7 mouse cellular contexts compared by ENCODE assay signal in genomic region chr11:58329906-58330275, GRCm38 (mm10). TPM values are rescaled to one million over a fixed set of nuclear protein-coding genes. Genes with fewer than 3 reads are reported as not detected.
DNase-seq lines count a peak whose midpoint lies in the region; ATAC-seq and TF ChIP-seq lines count a peak whose summit lies in the region.

No protein-coding gene starts in this region.

- H3K79me2 ChIP-seq in liver, adult 2 months (ENCODE audit: control insufficient read depth, insufficient read depth, low read length) = peaks cover 20% of the 10 kb centered on the region; the same call in 1 of the 2 replicates

- H3K36me3 ChIP-seq in liver, adult 2 months (ENCODE audit: control insufficient read depth, insufficient read depth, low read length) = no peaks in the 10 kb centered on the region
- H3K36me3 ChIP-seq in embryonic facial prominence, embryonic 13.5 days = peaks cover 43% of the 10 kb centered on the region
- H3K36me3 ChIP-seq in intestine, embryonic 16.5 days (ENCODE audit: control insufficient read depth, insufficient read depth, low read length) = peaks cover 4% of the 10 kb centered on the region; the same call in 1 of the 2 replicates
- peaks cover 12% of the 10 kb centered on the region; the same call in 1 of the 2 replicates for H3K36me3 ChIP-seq in midbrain, postnatal 0 days (ENCODE audit: insufficient read depth, low read length)

- H3K9ac ChIP-seq in liver, adult 2 months (ENCODE audit: low read depth, low read length) = peak overlapping the region; percentile 72
- H3K9ac ChIP-seq in embryonic facial prominence, embryonic 13.5 days = peak overlapping the region; percentile 91
- H3K9ac ChIP-seq in intestine, embryonic 16.5 days (ENCODE audit: low read depth, low read length) = peak overlapping the region; percentile 84
- H3K9ac ChIP-seq in midbrain, postnatal 0 days (replicated peaks; ENCODE audit: low read length, poor library complexity, severe bottlenecking) = peak overlapping the region; percentile 84

- no peak for TF ChIP-seq CTCF in liver, adult 2 months (IDR thresholded peaks at IDR 0.05; ENCODE audit: low read depth, low read length)
- peak; percentile 20 for TF ChIP-seq CTCF in midbrain, postnatal 0 days (IDR thresholded peaks at IDR 0.05)

- H3K4me3 ChIP-seq in liver, adult 2 months (ENCODE audit: insufficient read depth, low read depth, low read length) = peak overlapping the region; percentile 82
- H3K4me3 ChIP-seq in embryonic facial prominence, embryonic 13.5 days = peak overlapping the region; percentile 83
- H3K4me3 ChIP-seq in intestine, embryonic 16.5 days (ENCODE audit: low read length) = peak overlapping the region; percentile 81
- peak overlapping the region; percentile 70 for H3K4me3 ChIP-seq in midbrain, postnatal 0 days (ENCODE audit: low read depth, low read length)

- no peak for TF ChIP-seq POLR2A in liver, adult 2 months (IDR thresholded peaks at IDR 0.05; ENCODE audit: extremely low read depth, insufficient read depth, low read length)

- ATAC-seq in embryonic facial prominence, embryonic 13.5 days (ENCODE audit: insufficient number of reproducible peaks, insufficient read depth, low FRiP score, low TSS enrichment, low read depth) = no peak
- peak; percentile 39 for ATAC-seq in intestine, embryonic 16.5 days
- peak; percentile 38; the same call in 1 of the 2 replicates for ATAC-seq in midbrain, postnatal 0 days (ENCODE audit: low FRiP score)

- peaks cover 13% of the 10 kb centered on the region for H3K4me1 ChIP-seq in liver, adult 2 months (ENCODE audit: control insufficient read depth, insufficient read depth, low read length)
- H3K4me1 ChIP-seq in embryonic facial prominence, embryonic 13.5 days = peaks cover 34% of the 10 kb centered on the region
- peaks cover 21% of the 10 kb centered on the region for H3K4me1 ChIP-seq in intestine, embryonic 16.5 days (ENCODE audit: control insufficient read depth, insufficient read depth, low read length)
- peaks cover 21% of the 10 kb centered on the region for H3K4me1 ChIP-seq in midbrain, postnatal 0 days (ENCODE audit: insufficient read depth, low read length)

- peak overlapping the region; percentile 43 for H3K27ac ChIP-seq in liver, adult 2 months (replicated peaks; ENCODE audit: insufficient read depth, low read depth, low read length)
- H3K27ac ChIP-seq in embryonic facial prominence, embryonic 13.5 days = peak overlapping the region; percentile 80
- H3K27ac ChIP-seq in intestine, embryonic 16.5 days (ENCODE audit: low read length) = peak overlapping the region; percentile 63
- H3K27ac ChIP-seq in midbrain, postnatal 0 days (ENCODE audit: low read depth, low read length) = peak overlapping the region; percentile 77

- WGBS in liver, adult 2 months = 0% methylated on average over 21 of the region's 21 CpGs
- WGBS in embryonic facial prominence, embryonic 13.5 days = under 1% methylated on average over 21 of the region's 21 CpGs
- under 1% methylated on average over 21 of the region's 21 CpGs for WGBS in intestine, embryonic 16.5 days
- 0% methylated on average over 21 of the region's 21 CpGs for WGBS in midbrain, postnatal 0 days

- H3K27me3 ChIP-seq in liver, adult 2 months (ENCODE audit: control insufficient read depth, insufficient read depth, low read length) = no peaks in the 10 kb centered on the region
- H3K27me3 ChIP-seq in embryonic facial prominence, embryonic 13.5 days = no peaks in the 10 kb centered on the region
- no peaks in the 10 kb centered on the region for H3K27me3 ChIP-seq in intestine, embryonic 16.5 days (replicated peaks; ENCODE audit: control insufficient read depth, insufficient read depth, low read length)
- no peaks in the 10 kb centered on the region for H3K27me3 ChIP-seq in midbrain, postnatal 0 days (ENCODE audit: insufficient read depth, low read length)

- no peaks in the 10 kb centered on the region for H3K9me3 ChIP-seq in embryonic facial prominence, embryonic 13.5 days
- H3K9me3 ChIP-seq in intestine, embryonic 16.5 days (ENCODE audit: control insufficient read depth, low read length) = no peaks in the 10 kb centered on the region
- no peaks in the 10 kb centered on the region for H3K9me3 ChIP-seq in midbrain, postnatal 0 days (ENCODE audit: low read length)

- no peak for DNase-seq in liver, adult 2 months (ENCODE audit: extremely low read depth, low read depth, low spot score)
- no peak for DNase-seq in liver
- DNase-seq in midbrain, postnatal 0 days (ENCODE audit: low spot score) = peak; percentile 19
- no peak for DNase-seq in urinary bladder, postnatal 36 days (ENCODE audit: low spot score in 2 of 2)
- no peak for DNase-seq in cerebellum, adult 9-11 months

- H3K4me2 ChIP-seq in embryonic facial prominence, embryonic 13.5 days = peak overlapping the region; percentile 95
- peak overlapping the region; percentile 69 for H3K4me2 ChIP-seq in intestine, embryonic 16.5 days (ENCODE audit: low read depth, low read length)
- peak overlapping the region; percentile 56 for H3K4me2 ChIP-seq in midbrain, postnatal 0 days (ENCODE audit: low read depth, low read length, poor library complexity, severe bottlenecking)

RNA-seq across cellular contexts. Expression of gene Zfp672, which starts 0.2 kb away (rescaled TPM):
- 20.7 and 23.8 TPM in 2 replicates for total RNA-seq in liver, adult 2 months (2014; rRNA removed)
- polyA plus RNA-seq in liver, adult 2 months (2012; rRNA removed) = 14.9 and 18.6 TPM in 2 replicates
- polyA plus RNA-seq in embryonic facial prominence, embryonic 13.5 days (2015; fragmentation: Nextera tagmentation; extraction: Ambion mirVana) = 41.2 and 41.9 TPM in 2 replicates
- 35.4 and 35.5 TPM in 2 replicates for polyA plus RNA-seq in intestine, embryonic 16.5 days (2015; fragmentation: Nextera tagmentation; extraction: Ambion mirVana)
- total RNA-seq in midbrain, postnatal 0 days (2014; rRNA removed) = 38.1 and 42.1 TPM in 2 replicates
- polyA plus RNA-seq in midbrain, postnatal 0 days (2015; fragmentation: Nextera tagmentation; extraction: Ambion mirVana) = 41.1 and 46.9 TPM in 2 replicates

RNA-seq across cellular contexts. Expression of gene Sh3bp5l, which starts 0.6 kb away (rescaled TPM):
- total RNA-seq in liver, adult 2 months (2014; rRNA removed) = 8.9 and 10.3 TPM in 2 replicates
- polyA plus RNA-seq in liver, adult 2 months (2012; rRNA removed) = 15.8 and 19.6 TPM in 2 replicates
- polyA plus RNA-seq in embryonic facial prominence, embryonic 13.5 days (2015; fragmentation: Nextera tagmentation; extraction: Ambion mirVana) = 33.4 and 34.6 TPM in 2 replicates
- 28.3 TPM in 2 replicates for polyA plus RNA-seq in intestine, embryonic 16.5 days (2015; fragmentation: Nextera tagmentation; extraction: Ambion mirVana)
- total RNA-seq in midbrain, postnatal 0 days (2014; rRNA removed) = 44.0 and 53.8 TPM in 2 replicates
- polyA plus RNA-seq in midbrain, postnatal 0 days (2015; fragmentation: Nextera tagmentation; extraction: Ambion mirVana) = 42.4 and 46.3 TPM in 2 replicates

RNA-seq across cellular contexts. Expression of gene Zfp692, which starts 23.0 kb away (rescaled TPM):
- 2.3 and 3.0 TPM in 2 replicates for total RNA-seq in liver, adult 2 months (2014; rRNA removed)
- polyA plus RNA-seq in liver, adult 2 months (2012; rRNA removed) = 5.9 and 8.9 TPM in 2 replicates
- 30.6 and 31.4 TPM in 2 replicates for polyA plus RNA-seq in embryonic facial prominence, embryonic 13.5 days (2015; fragmentation: Nextera tagmentation; extraction: Ambion mirVana)
- 20.7 and 22.0 TPM in 2 replicates for polyA plus RNA-seq in intestine, embryonic 16.5 days (2015; fragmentation: Nextera tagmentation; extraction: Ambion mirVana)
- total RNA-seq in midbrain, postnatal 0 days (2014; rRNA removed) = 24.4 and 26.0 TPM in 2 replicates
- polyA plus RNA-seq in midbrain, postnatal 0 days (2015; fragmentation: Nextera tagmentation; extraction: Ambion mirVana) = 20.1 and 22.6 TPM in 2 replicates

RNA-seq across cellular contexts. Expression of gene Lypd8, which starts 49.0 kb away (rescaled TPM):
- not detected in 2 replicates for total RNA-seq in liver, adult 2 months (2014; rRNA removed)
- polyA plus RNA-seq in liver, adult 2 months (2012; rRNA removed) = 2.6 and 4.0 TPM in 2 replicates
- 1.3 TPM in 1 of 2 replicates, not detected in the other for polyA plus RNA-seq in embryonic facial prominence, embryonic 13.5 days (2015; fragmentation: Nextera tagmentation; extraction: Ambion mirVana)
- polyA plus RNA-seq in intestine, embryonic 16.5 days (2015; fragmentation: Nextera tagmentation; extraction: Ambion mirVana) = 1,405 and 1,451 TPM in 2 replicates
- not detected in 2 replicates for total RNA-seq in midbrain, postnatal 0 days (2014; rRNA removed)
- polyA plus RNA-seq in midbrain, postnatal 0 days (2015; fragmentation: Nextera tagmentation; extraction: Ambion mirVana) = not detected in 2 replicates

RNA-seq across cellular contexts. Expression of gene 4930438A08Rik, which starts 55.3 kb away (rescaled TPM):
- 0.07 TPM in 1 of 2 replicates, not detected in the other for total RNA-seq in liver, adult 2 months (2014; rRNA removed)
- not detected in 2 replicates for polyA plus RNA-seq in liver, adult 2 months (2012; rRNA removed)
- polyA plus RNA-seq in embryonic facial prominence, embryonic 13.5 days (2015; fragmentation: Nextera tagmentation; extraction: Ambion mirVana) = not detected in 2 replicates
- not detected in 2 replicates for polyA plus RNA-seq in intestine, embryonic 16.5 days (2015; fragmentation: Nextera tagmentation; extraction: Ambion mirVana)
- 0.09 and 0.38 TPM in 2 replicates for total RNA-seq in midbrain, postnatal 0 days (2014; rRNA removed)
- not detected in 2 replicates for polyA plus RNA-seq in midbrain, postnatal 0 days (2015; fragmentation: Nextera tagmentation; extraction: Ambion mirVana)
